Mouse (Mus musculus) embryonic stem cell, embryonic (primary cell): ENCODE measurements around the gene Tsku.

Experiments
- CTCF ChIA-PET, 4 experiments: fragments of 300-600 bp in 2 of 4; fragments of 350-600 bp in 2 of 4; sonication (Branson Sonifier 250); formaldehyde crosslinking; loops; one replicate each; lab custom pipeline; 2022; ENCODE audit warnings: inconsistent platforms in 2 of 4; lab: Charles Lee
- POLR2A ChIA-PET, 4 experiments: fragments of 300-600 bp in 2 of 4; fragments of 350-600 bp in 2 of 4; sonication (Branson Sonifier 250); formaldehyde crosslinking; loops; one replicate each; lab custom pipeline; 2022; ENCODE audit warnings: antibody characterized with exemption in 4 of 4, inconsistent platforms in 1 of 4; lab: Charles Lee

Tsku gene

DNA sequence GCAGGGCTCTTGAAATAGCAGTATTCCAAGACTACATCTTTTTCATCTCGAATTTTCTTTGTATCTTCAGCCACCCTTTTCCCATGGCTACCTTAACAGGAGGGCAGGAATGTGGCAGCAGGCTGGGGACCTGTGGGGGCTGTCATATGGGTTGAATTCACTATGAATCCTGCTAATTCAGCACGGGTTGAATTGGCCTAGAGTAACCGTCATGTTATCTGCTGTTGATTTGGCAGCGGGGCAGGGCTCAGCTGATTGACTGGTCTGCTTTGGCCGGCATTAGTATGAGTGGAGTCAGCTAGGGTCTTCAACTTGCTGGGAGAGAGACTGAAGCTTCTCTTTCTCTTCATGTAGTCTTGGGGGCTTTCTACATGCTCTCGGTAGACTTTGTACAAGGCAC lies 16.1 kb downstream of the Tsku start:
- POLR2A ChIA-PET: no interaction called here
- CTCF ChIA-PET: interaction anchor here in 1 of 4 experiments (1.2 kb wide), 1 partner anchor 93 kb away, joined by 3 read pairs; no protein-coding TSS in a partner anchor

DNA sequence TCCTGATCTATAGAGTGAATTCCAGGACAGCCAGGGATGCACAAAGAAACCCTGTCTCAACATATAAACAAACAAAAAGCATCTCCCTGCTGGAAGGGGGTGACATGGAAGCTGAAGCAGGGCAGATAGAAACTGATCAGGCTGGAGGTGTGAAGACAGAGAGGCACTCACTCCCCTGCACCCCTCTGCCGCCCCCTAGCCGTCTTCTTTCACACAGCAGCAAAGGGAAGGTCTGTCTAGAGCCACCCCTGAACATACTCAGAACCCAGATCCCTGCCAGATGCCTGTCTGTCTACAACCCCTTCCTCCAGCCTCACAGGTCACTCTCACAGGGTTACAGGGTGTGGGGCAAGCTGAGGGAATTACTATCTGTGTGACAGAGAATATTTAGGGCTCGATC lies 16.8 kb downstream of the Tsku start:
- POLR2A ChIA-PET: no interaction called here
- CTCF ChIA-PET: no interaction called here

DNA sequence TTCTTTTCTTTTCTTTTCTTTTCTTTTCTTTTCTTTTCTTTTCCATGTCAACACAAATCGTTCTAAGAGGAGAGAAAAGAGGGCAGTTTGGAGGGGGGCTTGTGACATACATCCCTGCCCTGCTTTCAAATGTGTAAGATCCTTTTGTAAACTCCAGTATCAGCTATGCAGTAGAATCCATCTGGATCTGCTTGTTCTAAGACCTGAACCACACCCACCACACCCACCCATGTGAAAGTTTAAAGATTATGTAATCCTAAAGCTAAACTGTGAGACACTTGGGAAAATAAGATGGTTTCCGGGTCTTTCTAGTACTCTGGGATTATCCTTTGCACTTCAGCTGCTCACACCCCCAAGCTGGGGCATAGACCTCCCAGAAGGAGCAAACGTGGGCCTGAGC lies 18.9 kb downstream of the Tsku start:
- POLR2A ChIA-PET: interaction anchor here in 3 of 4 experiments (0.8 to 1.3 kb wide), 7 partner anchors 8 to 330 kb away, joined by 3 to 10 read pairs (median 4); partner anchors contain the start of gene Tsku (in 2 of the 3)
- CTCF ChIA-PET: interaction anchor here (0.6 to 2.3 kb wide), 27 partner anchors 9 to 790 kb away, joined by 3 to 14 read pairs (median 4); partner anchors contain the start of genes Gucy2d (in 1 of the 4) and Myo7a (in 1 of the 4)

DNA sequence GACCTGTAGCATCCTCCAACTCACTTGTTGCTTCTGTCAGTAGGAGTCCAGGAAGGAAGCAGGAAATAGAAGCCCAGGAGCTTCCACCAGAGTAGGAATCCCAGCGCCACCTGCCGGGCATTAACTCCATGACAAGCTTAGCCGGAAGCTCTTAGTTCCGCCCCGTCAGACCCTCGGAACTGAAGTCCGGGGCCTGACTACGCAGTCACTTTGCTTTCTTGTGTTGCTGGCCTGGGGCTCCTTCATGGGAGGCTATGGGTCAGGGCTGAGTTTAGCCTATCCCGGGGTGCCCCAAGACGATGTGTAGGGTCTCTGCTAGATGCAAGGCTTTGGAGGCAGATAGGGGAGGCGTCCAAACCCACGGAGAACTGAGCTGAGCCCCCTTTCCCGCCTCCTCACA lies 19.7 kb downstream of the Tsku start:
- POLR2A ChIA-PET: interaction anchor here in 3 of 4 experiments (0.6 to 1.9 kb wide), 16 partner anchors 9 to 331 kb away, joined by 3 to 10 read pairs (median 3); partner anchors contain the start of gene Tsku (in 2 of the 3)

DNA sequence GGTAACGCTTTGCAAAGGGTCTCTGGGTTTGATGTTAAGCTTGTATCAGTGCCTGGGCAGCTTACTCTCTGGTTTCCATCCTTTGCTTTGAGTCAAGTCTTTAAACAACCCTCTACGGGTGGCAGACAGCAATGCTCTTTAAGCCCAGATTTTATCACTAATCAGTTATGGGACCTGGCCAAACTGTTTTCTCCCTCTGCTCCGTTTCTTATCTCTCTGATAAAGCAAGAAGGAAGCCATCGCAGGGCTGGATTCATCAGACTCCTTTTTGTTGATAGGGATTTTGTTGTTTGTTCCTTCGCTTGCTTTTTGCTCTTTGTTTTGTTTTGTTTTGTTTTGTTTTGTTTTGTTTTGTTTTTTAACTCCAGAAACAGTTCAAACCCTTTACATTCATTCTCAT lies 20.8 kb downstream of the Tsku start:
- POLR2A ChIA-PET: interaction anchor here in 1 of 4 experiments (0.6 to 1.9 kb wide), 2 partner anchors 10 to 83 kb away, joined by 3 to 7 read pairs; no protein-coding TSS in a partner anchor
- CTCF ChIA-PET: interaction anchor here (0.6 to 2.3 kb wide), 9 partner anchors 11 to 238 kb away, joined by 3 to 8 read pairs (median 3); no protein-coding TSS in a partner anchor

More for the DNA sequence above, 19.7 kb downstream of the Tsku start:
- CTCF ChIA-PET: interaction anchor here (0.5 to 2.3 kb wide), 78 partner anchors 9 to 1266 kb away, joined by 3 to 14 read pairs (median 3); partner anchors contain the start of genes Tsku (in 2 of the 4), Gucy2d (in 1 of the 4) and Myo7a (in 1 of the 4)

DNA sequence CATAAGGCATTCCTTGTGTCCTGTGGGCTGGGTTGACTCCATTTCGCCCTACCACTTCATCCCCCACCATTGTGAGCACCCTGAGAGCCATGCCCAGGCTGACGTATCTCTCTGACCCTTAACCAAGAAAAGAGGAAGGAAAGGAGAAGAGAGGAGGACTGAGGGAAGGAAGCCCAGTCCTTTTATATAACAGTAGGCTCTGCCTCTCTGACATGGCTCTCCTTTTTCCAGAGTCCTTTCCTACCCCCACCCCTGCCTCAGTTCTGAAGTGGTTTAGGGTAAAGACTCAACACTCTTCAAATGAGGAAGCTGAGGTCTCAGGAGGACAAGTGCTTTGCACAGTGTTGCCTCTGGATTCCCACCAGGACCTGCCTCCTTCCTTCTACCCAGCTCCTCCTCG lies 27.1 kb downstream of the Tsku start:
- ChIA-PET CTCF (no interaction called here), POLR2A (interaction anchor here in 2 of 4 experiments (0.6 to 1.3 kb wide), 2 partner anchors 27 to 62 kb away, joined by 3 to 7 read pairs; partner anchors contain the start of gene Tsku (in 1 of the 2))

DNA sequence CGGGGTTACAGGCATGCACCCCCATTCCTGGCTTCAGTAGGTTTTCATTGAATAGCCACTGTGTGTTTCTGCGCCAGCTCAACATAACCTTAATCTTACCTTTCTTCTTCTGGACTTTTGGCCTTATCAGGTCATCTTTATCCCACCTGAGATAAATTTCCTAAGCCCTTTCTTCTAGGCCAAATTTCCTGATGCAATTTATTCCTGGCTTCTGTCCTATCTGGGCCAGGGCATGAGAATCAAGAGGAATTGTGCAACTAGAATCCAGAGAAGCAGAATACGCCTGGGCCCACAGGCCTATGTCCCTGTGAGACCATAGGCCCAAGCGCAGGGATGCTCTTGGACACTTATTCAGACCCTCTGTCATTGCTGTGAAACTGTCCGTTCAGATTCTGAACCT lies 27.6 kb downstream of the Tsku start:
- ChIA-PET POLR2A (interaction anchor here in 2 of 4 experiments (0.6 to 2.4 kb wide), 3 partner anchors 8 to 61 kb away, joined by 3 to 9 read pairs (median 7); partner anchors contain the start of gene Tsku (in 1 of the 2)), CTCF (no interaction called here)

DNA sequence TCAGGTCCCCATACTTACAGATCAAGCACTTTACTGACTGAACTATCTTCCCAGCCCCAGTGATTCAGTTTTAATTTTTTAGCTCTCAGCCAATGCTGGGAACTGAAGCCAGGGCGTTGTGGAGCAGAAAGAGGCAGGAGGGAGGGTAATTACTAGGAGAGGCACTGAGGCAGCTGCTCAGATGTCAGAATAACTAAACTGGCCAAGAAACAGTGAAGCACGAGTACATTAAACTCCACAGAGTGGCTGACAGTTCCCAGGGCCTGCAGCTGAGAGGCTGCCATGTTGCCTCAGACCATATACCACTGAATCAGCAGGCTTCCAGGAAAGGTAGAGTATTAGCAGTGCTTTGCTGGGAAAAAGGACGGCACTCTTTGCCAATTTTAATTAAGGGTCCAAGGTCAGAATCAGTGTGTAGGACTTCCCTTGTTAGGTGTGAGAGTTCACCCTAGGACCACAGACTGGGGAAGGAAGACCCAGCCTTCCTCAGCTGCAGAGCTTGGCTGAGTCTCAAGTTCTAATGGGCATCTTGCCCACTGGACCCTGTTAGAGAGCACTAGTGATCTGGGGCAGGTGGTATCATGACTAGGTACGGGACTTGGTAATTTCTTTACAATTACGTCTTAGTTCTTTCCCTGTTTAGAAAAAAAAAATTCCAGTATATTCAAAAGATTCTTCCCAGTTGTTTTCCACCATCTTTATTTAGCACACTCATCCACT lies 28.3 kb downstream of the Tsku start:
- ChIA-PET CTCF (no interaction called here), POLR2A (interaction anchor here in 1 of 4 experiments (2.4 kb wide), 1 partner anchor 9 kb away, joined by 9 read pairs; no protein-coding TSS in a partner anchor)

DNA sequence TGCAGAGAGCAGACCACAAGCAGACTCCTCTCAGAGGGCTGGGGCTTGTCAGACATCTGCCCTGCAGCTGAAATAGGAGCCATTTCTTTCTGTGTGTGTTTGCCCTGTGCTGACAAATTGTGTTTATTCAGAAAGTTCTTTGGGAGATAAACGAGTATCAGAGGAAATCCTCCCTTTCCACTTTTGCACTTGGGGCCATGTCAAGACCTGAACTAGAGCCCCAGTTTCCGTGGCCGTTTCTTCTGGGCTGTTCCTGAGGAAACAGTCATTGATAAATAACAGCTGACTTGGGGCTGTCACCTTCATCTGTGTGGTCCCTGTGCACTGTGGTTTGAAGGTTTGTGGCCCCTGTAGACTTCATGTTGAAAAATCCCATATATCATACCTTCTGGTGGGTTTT lies 29.2 kb downstream of the Tsku start:
- ChIA-PET POLR2A (interaction anchor here in 1 of 4 experiments (2.4 kb wide), 1 partner anchor 10 kb away, joined by 9 read pairs; no protein-coding TSS in a partner anchor), CTCF (no interaction called here)

DNA sequence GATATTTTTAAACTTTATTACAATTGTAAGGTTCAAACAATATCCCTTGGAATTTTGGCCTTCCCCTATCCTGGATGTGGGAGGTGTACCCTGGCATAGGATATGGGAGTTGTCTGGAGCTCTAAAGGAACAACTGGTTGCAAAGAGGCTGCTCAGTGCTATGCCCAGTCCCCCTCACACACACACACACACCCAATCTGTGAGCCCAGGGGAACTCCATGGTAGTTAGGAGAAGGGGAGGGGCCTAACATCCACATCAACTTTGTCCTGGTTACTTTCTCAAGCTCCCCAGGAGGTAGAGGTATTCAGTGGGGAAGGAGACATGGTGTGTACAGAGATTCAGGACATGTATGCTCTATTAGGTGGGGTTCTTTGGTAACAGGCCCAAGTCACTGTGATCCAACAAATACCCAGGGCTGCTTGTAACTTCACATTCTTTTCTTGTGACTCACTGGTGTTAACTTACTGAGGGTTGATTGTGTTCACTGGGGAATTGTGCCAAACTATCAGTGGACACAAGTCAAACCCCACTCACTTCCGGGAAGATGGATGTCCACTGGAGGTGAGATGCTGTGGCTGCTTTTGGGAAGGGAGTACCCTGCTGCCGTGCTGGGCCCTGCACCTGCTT lies 30.6 kb downstream of the Tsku start:
- CTCF ChIA-PET: interaction anchor here in 1 of 4 experiments (1.2 to 1.3 kb wide), 2 partner anchors 11 to 18 kb away, joined by 3 read pairs; no protein-coding TSS in a partner anchor
- POLR2A ChIA-PET: interaction anchor here in 1 of 4 experiments (0.5 to 0.7 kb wide), 3 partner anchors 11 to 101 kb away, joined by 3 read pairs; no protein-coding TSS in a partner anchor

DNA sequence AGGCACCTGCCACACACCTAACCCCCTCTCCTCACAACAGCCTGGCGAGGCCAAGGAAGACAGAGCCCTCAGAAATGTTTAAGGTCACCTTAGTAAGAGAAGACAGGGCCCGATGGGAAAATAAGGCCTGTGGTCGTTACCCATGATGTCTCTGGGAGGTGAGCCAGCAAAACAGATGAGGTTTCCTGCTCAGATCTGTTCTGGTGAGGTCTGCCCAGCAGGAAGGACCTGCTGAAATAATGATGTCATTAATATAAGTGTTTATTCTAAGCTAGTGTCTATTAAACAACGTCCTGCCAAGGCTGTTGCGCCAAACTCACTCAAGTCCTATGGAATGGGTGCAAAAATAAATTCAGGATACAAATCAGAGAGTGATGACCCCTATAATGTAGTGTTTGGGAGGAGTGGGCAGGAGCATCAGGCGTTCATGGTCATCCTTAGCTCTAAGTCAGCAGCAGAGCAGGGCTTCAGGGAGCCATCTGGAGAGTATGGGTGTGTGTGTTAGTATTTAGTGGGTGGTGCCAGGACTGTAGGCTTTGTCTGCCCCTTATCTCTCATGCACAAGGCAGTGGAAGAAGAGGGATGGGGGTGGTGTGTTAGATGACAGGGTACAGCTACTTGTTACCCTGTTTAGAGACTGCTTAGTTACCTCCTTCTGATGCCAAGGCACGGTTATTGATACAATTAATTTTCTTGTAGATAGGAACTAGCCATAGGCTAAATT lies 31.3 kb downstream of the Tsku start:
- ChIA-PET POLR2A (interaction anchor here in 1 of 4 experiments (0.5 to 0.7 kb wide), 2 partner anchors 12 to 27 kb away, joined by 3 read pairs; no protein-coding TSS in a partner anchor), CTCF (interaction anchor here in 1 of 4 experiments (1.2 to 1.3 kb wide), 2 partner anchors 11 to 19 kb away, joined by 3 read pairs; no protein-coding TSS in a partner anchor)

DNA sequence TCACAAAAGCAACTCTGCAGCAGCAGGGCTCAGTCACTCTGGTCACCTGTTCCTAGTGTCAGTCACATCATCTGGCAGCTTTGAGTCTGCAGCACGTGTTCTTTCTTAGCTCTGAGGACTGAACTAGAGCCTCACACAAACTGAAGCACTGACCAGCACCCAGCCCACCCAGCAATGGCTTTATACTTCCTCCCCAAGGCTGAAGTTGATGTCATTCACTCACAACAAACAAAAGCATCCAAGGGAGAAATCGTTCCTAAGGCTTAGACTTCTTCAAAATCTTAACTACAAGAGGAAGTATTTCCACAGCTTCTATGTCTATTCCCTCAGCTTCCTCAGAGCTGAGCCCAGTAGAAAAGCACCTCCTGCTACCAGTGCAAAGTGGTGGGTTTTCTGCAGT lies 32.8 kb downstream of the Tsku start:
- POLR2A ChIA-PET: no interaction called here
- CTCF ChIA-PET: interaction anchor here in 2 of 4 experiments (0.9 to 1.3 kb wide), 3 partner anchors 13 to 19 kb away, joined by 3 to 4 read pairs (median 3); no protein-coding TSS in a partner anchor

DNA sequence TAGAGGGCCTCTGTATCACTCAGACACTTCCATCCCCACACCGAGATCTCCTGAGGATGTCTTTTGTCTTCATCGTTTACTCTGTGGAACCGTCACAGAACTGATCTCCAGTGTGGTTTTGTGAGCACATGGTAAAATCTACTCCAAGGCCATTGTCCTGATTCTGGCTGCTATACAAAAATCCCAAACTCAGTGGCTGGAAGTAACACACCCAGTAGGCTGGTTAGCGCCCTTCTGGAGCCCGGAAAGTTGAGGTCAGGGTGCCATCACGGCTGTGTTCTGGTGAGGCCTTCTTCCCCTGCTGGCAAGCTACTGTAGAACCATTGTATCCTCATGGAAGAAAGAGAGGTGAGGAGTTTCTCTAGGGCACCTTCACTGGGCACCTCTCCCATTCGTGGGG lies 35.1 kb downstream of the Tsku start:
- CTCF ChIA-PET: interaction anchor here in 1 of 4 experiments (0.6 to 2.0 kb wide), 2 partner anchors 9 to 15 kb away, joined by 3 to 4 read pairs; no protein-coding TSS in a partner anchor
- POLR2A ChIA-PET: no interaction called here

DNA sequence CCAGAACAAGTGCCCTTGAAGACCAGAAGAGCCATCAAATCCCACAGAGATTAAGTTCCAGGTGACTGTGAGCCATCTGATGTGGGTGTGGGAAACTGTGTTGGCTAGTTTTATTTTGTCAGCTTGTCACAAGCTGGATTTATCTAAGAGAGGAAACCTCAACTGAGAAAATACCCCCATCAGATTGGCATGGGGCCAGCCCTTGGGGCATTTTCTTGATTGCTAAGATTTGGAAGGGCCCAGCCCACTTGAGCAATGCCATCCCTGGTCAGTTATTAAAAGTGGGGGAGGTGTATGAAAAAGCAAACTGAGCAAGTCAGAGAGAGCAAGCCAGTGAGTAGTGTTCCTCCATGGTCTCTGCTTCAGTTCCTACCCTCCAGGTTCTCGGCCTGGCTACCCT lies 36.9 kb downstream of the Tsku start:
- CTCF ChIA-PET: no interaction called here
- POLR2A ChIA-PET: interaction anchor here in 1 of 4 experiments (0.6 kb wide), 1 partner anchor 56 kb away, joined by 3 read pairs; no protein-coding TSS in a partner anchor

DNA sequence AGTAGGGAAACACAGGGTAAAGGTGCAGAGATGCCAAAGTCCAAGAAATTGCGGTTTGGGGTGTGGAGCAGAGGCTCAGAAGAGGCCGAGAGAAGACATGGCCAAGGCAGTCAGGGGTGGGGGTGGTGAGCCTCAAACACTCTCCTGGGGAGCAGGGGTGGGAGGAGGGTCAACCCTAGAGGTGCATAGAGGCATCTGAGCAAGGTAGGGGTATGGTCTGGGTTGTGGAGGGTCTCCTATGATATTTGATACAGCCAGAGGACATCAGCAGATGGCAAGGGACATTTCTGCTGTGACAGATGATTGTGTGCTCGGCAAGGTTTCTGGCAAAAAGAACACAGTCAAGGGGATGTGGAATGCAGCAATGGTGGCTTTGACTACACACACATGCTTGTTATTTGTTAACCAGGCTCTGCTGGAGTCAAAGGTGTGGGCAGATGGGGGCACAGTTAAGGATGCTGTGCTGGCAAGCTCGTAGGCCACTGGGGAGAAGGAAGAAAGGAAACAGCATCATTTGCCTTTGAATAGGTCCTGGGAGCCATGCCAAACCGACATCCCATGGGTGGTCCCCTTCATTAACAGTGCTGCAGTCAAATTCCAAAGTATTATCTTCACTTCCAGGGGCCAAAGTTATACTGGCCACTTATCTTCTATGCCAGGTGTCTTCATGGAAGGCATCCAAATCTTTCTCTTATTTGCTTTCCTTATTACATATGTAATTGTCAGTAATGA lies 37.7 kb downstream of the Tsku start:
- ChIA-PET CTCF (interaction anchor here in 1 of 4 experiments (0.9 kb wide), 1 partner anchor 18 kb away, joined by 3 read pairs; no protein-coding TSS in a partner anchor), POLR2A (no interaction called here)

DNA sequence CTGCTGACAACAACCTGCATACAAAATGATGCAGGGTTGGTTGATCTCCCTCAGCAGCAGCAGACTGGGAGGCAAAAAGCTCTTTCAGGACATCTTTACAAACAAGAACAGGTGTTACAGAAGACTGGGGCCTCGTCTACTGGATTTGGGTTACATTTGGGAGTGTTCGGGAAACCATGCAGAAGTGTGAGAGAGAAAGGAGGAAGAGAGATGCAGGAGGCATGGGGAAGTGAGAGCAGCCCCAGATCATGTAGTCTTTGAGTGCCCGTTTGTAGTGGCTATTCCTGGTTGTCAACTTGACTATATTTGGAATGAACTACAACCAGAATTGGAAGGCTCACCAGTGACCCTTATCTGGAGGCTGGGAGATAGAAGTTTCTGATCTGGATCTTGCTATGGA lies 38.7 kb downstream of the Tsku start:
- POLR2A ChIA-PET: no interaction called here
- CTCF ChIA-PET: interaction anchor here in 2 of 4 experiments (0.6 to 1.1 kb wide), 2 partner anchors 10 to 102 kb away, joined by 3 to 6 read pairs; no protein-coding TSS in a partner anchor

DNA sequence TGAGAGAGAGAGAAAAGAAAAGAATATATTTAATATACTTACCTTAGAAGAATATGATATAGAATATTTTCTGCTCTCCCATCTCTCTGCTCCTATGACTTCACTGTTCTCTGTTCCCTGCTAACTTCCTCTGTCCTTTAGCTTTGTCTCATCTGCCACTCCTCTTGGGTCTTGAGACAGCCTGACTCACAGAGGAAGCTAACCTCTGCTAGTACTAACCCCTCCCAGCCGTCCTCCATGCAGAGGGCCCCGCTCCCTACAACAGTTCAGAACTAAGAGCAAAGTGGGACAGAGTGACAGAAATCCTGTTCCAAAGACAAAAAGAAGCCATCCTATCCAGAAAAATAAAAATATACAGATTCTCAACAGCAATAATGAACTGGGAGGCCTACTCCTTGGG lies 40.0 kb downstream of the Tsku start, which contains the start of gene Acer3:
Acer3 (minus strand) TSS at position 126 of the 400 bp plus-strand sequence.
- ChIA-PET POLR2A (no interaction called here), CTCF (interaction anchor here in 1 of 4 experiments (0.6 kb wide), 1 partner anchor 8 kb away, joined by 3 read pairs; no protein-coding TSS in a partner anchor)
